Mouse (Mus musculus) liver, embryonic 14.5 days (tissue): ENCODE results near the gene Bclaf1. TPM values are rescaled to one million over a fixed set of nuclear protein-coding genes. Genes with fewer than 3 reads are reported as not detected.

Source experiments
- ATAC-seq: fragments of 200-750 bp; cut with Nextera tagmentation; 2 replicates; pipeline ENCODE4 v1.8.0; 2017; ENCODE audit warnings: moderate number of reproducible peaks, mild to moderate bottlenecking, moderate library complexity; ENCODE audit not compliant: insufficient read depth
- DNase-seq, 3 experiments: peaks; one replicate each; pipeline ENCODE4 v3.0.0-alpha.2; 2012 to 2013; ENCODE audit warnings: low read depth in 3 of 3, low spot score in 3 of 3
- H3K27ac ChIP-seq: fragments of 300-500 bp; sonication (generic); 2 replicates; pipeline ENCODE4 v1.5.1; 2014; ENCODE audit warnings: moderate library complexity, mild to moderate bottlenecking, control low read depth, inconsistent platforms
- H3K27me3 ChIP-seq: fragments of 300-500 bp; sonication (generic); 2 replicates; pipeline ENCODE4 v1.6.1; 2014; ENCODE audit warnings: mild to moderate bottlenecking, low read length, moderate library complexity; ENCODE audit not compliant: control insufficient read depth, insufficient read depth
- H3K36me3 ChIP-seq: fragments of 300-500 bp; sonication (generic); replicated peaks from 2 replicates; pipeline ENCODE4 v1.6.1; 2014; ENCODE audit warnings: low read depth; ENCODE audit not compliant: control insufficient read depth, insufficient read depth
- H3K4me1 ChIP-seq, 2 experiments: fragments of 200-500 bp in 1 of 2; fragments of 300-500 bp in 1 of 2; sonication (generic) in 1 of 2; replicated peaks; 2 replicates each; pipeline ENCODE4 v1.6.1; 2012 to 2014; ENCODE audit warnings: antibody characterized with exemption in 1 of 2, inconsistent platforms in 1 of 2, low read length in 1 of 2; ENCODE audit not compliant: control insufficient read depth in 2 of 2, insufficient read depth in 2 of 2
- H3K4me2 ChIP-seq: fragments of 300-500 bp; sonication (generic); 2 replicates; pipeline ENCODE4 v1.6.1; 2014; ENCODE audit warnings: low read depth, mild to moderate bottlenecking, control low read depth, moderate library complexity
- H3K4me3 ChIP-seq, 2 experiments: fragments of 200-500 bp in 1 of 2; fragments of 300-500 bp in 1 of 2; sonication (generic) in 1 of 2; 2 replicates each; pipeline ENCODE4 v1.5.1; 2012 to 2014; ENCODE audit warnings: low read depth in 2 of 2, low read length in 2 of 2, mild to moderate bottlenecking in 2 of 2, control low read depth in 1 of 2, inconsistent platforms in 1 of 2, moderate library complexity in 1 of 2; ENCODE audit not compliant: insufficient read depth in 1 of 2
- H3K9ac ChIP-seq: fragments of 300-500 bp; sonication (generic); replicated peaks from 2 replicates; pipeline ENCODE4 v1.6.1; 2014; ENCODE audit warnings: mild to moderate bottlenecking, control low read depth, moderate library complexity
- H3K9me3 ChIP-seq: fragments of 300-500 bp; sonication (generic); 2 replicates; pipeline ENCODE4 v1.6.1; 2016; ENCODE audit warnings: low read length, mixed read lengths; ENCODE audit not compliant: control insufficient read depth
- CTCF ChIP-seq: IDR thresholded peaks from 2 replicates; pipeline ENCODE4 v1.5.1; 2016; ENCODE audit warnings: antibody characterized with exemption, low read depth, control low read depth
- EP300 ChIP-seq: IDR thresholded peaks from 2 replicates; pipeline ENCODE4 v1.6.1; 2016; ENCODE audit warnings: antibody characterized with exemption, low read depth
- WGBS: fragments of 180-500 bp; shearing (Covaris S2); extraction: QIAGEN DNeasy Blood & Tissue Kit; methylation state at CpG from one replicate; pipeline ENCODE4 v1.1.7; 2014; ENCODE audit not compliant: insufficient replicate concordance; 5-methylcytosine and 5-hydroxymethylcytosine counted together
- polyA plus RNA-seq, 2 experiments: library from polyadenylated mRNA; depleted of rRNA in 1 of 2; stranded (reverse) in 1 of 2; unstranded in 1 of 2; fragments of >200 nt; fragmentation: Nextera tagmentation in 1 of 2; extraction: Ambion mirVana in 1 of 2; gene quantifications; 2 replicates each; pipeline versions ENCODE4 v1.2.1 to v1.2.3; 2012 to 2014

Gene Bclaf1
- polyA plus RNA-seq, 2 experiments: 35.3 to 46.1 TPM

DNA sequence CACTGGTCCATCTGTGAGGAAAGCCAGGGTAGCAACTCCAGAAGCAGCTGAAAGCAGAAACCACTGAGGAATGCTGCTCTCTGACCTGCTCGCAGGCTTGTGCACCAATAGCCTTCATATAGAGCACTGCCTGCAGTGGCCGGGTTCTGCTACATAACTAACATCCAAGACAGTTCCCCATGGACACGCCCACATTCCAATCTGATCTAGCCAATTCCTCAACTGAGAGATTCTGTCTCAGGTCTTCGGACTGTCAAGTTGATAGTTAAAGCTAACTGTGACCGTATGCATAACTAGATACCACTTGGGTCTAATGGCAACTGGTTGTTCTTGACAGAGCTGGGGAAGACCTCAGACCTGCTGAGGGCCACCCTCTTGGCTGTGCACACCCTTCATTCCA is 39.9 kb upstream of the Bclaf1 start:
- H3K4me1 ChIP-seq: peaks cover 0 to 12% of the 10 kb centered on the region in 2 experiments; a peak in 3 of 4 replicates
- ATAC-seq: no peak
- no peak overlapping the region for H3K27ac ChIP-seq
- H3K9me3 ChIP-seq: no peaks in the 10 kb centered on the region
- H3K4me3 ChIP-seq: no peak overlapping the region
- no peak for TF ChIP-seq CTCF
- TF ChIP-seq EP300: no peak
- H3K36me3 ChIP-seq: no peaks in the 10 kb centered on the region
- DNase-seq: no peak
- no peak overlapping the region for H3K9ac ChIP-seq
- WGBS: 75% methylated on average over 5 of the region's 5 CpGs
- no peak overlapping the region for H3K4me2 ChIP-seq
- H3K27me3 ChIP-seq: no peaks in the 10 kb centered on the region

DNA sequence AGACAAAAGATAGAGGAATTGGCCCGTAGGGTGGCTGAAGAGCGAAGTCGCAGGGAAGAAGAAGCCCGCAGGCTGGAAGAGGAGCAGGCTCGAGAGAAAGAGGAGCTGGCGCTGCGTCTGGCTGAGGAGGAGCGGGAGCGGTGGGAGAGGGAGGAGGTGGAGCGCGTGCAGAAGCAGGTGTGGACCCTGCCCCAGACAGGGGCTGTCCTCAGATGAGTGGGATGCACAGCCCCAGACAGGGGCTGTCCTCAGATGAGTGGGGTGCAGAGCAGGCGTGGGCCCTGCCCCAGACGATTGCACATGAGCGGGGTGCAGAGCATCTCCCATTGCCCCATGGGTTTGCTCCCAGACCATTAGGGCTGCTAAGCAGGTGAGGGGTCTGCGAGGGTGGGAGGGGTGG is 39.0 kb upstream of the Bclaf1 start:
- no peaks in the 10 kb centered on the region for H3K27me3 ChIP-seq
- H3K9me3 ChIP-seq: no peaks in the 10 kb centered on the region
- no peak overlapping the region for H3K9ac ChIP-seq
- no peak overlapping the region for H3K4me3 ChIP-seq
- no peak overlapping the region for H3K4me2 ChIP-seq
- no peak for ATAC-seq
- WGBS: 81% methylated on average over 15 of the region's 15 CpGs
- TF ChIP-seq CTCF (no peak), EP300 (no peak)
- DNase-seq: no peak
- no peaks in the 10 kb centered on the region for H3K36me3 ChIP-seq
- H3K27ac ChIP-seq: no peak overlapping the region
- peaks cover 0 to 12% of the 10 kb centered on the region in 2 experiments; a peak in 3 of 4 replicates for H3K4me1 ChIP-seq

DNA sequence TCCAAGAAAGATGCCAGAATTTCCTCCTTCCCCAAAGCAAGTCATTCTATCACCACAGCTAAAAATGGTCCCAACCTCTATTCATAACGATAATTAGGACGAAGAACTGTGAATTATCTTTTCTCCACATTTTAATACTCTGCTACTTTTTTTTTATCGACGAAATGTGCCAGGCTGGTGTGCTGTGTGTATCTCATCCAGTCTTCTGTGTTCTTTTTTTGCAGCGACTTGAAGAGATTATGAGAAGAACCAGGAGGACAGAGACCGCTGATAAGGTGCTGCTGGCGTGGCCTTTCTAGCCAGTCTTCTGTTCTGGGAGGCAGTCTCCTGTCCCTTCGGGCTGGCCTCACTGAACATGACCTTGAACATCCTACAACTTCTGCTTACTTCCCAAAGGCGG is 38.2 kb upstream of the Bclaf1 start:
- Histone ChIP-seq H3K27me3 (no peaks in the 10 kb centered on the region), H3K4me1 (peaks cover 0 to 12% of the 10 kb centered on the region in 2 experiments; a peak in 3 of 4 replicates), H3K27ac (no peak overlapping the region), H3K36me3 (no peaks in the 10 kb centered on the region), H3K9me3 (no peaks in the 10 kb centered on the region), H3K9ac (no peak overlapping the region; the same call in 1 of the 2 replicates), H3K4me2 (no peak overlapping the region; the same call in 1 of the 2 replicates), H3K4me3 (no peak overlapping the region)
- ATAC-seq (peak; percentile 83), DNase-seq (peak; percentile 41 to 56 (median 51))
- WGBS: 18% methylated on average over 9 of the region's 9 CpGs
- no peak for TF ChIP-seq CTCF
- TF ChIP-seq EP300: peak; percentile 50; the same call in 1 of the 2 replicates

DNA sequence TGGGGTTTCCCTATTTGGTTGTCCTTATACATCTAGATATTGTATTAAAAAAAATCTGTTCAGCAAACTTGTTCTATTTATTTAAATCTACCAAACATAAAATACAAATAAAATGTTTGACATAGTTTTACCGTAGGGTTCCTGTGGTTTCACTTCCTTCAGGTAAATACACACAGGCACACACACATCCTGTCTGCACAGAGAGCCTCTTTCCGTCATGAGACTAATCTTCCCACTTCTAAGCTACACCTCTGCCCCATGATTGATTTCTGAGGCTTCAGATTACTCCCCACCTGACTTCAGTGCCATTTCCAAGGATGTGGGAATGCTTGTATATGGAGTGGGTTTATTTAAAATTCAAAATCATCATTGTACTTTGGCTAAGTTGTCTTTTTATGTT is 30.8 kb upstream of the Bclaf1 start:
- Histone ChIP-seq H3K4me1 (peaks cover 0 to 6% of the 10 kb centered on the region in 2 experiments; a peak in 1 of 4 replicates), H3K4me3 (no peak overlapping the region), H3K36me3 (no peaks in the 10 kb centered on the region), H3K27ac (no peak overlapping the region), H3K4me2 (no peak overlapping the region), H3K27me3 (no peaks in the 10 kb centered on the region), H3K9me3 (no peaks in the 10 kb centered on the region), H3K9ac (no peak overlapping the region)
- TF ChIP-seq CTCF (no peak), EP300 (no peak)
- WGBS: 45% methylated on average over 2 of the region's 2 CpGs
- no peak for DNase-seq
- ATAC-seq: no peak

DNA sequence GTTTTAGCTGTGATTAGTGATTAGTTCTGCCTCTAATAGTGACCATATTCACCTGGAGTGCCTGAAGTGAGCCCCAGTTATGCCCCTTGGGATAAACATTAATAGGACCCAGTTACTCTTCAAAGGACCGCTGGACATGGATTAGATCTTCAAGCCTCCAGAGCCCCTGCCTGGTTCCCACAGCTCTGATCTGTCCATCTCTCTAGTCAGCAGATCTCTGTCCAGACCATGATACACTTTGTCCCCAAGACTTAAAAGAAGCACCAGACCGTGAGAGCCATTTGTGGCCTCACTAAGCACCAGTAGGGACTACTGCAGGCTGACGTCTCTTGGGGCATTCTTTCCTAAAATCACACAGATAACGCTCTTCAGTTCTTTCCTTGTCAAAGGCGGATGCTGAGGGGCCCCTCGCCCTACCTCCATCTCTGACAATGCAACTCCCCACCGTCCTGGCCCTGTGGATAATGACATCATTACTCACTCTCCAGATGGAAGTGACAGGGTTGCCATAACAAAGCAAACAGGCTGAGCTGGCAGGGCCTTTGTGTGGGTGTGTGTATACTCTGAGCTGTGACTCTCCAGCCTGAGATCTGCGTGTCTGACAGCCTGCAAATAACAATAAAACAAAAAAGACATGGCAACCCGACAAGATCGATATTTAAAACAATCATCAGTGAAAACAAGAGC is 26.8 kb upstream of the Bclaf1 start:
- DNase-seq (peak in 1 of 3 experiments; percentile 4), ATAC-seq (no peak)
- WGBS: 28% methylated on average over 10 of the region's 10 CpGs

More for the DNA sequence above, 26.8 kb upstream of the Bclaf1 start:
- Histone ChIP-seq H3K4me2 (no peak overlapping the region), H3K36me3 (no peaks in the 10 kb centered on the region), H3K4me1 (peaks cover 0 to 6% of the 10 kb centered on the region in 2 experiments; a peak in 2 of 4 replicates), H3K9ac (no peak overlapping the region), H3K4me3 (no peak overlapping the region), H3K27ac (no peak overlapping the region), H3K27me3 (no peaks in the 10 kb centered on the region), H3K9me3 (no peaks in the 10 kb centered on the region)
- TF ChIP-seq CTCF (no peak), EP300 (no peak)
